In the genomic region with DNA sequence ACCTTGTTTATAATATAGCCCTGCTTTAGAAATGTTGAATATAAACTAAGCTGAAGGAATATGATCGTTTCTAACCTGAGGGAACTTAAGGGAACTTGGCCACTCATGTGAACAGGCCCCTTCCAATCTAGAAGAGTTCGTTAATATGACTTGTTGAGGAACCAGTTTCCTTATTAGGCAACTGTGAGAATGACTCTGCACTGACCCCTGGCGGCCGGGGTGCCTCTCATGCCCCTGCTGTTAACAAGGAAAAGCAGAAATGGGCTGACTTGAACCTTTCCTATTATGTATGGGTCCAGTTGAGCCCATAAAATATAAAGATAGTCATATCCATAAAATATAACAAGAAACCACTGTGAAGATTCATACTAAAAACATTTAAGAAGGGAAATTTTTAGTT, we compare ENCODE assay signal across 7 mouse cellular contexts. TPM values are rescaled to one million over a fixed set of nuclear protein-coding genes. Genes with fewer than 3 reads are reported as not detected.
A peak's percentile ranks its signal among the peaks of the same experiment; 100 is the strongest.
DNase-seq lines count a peak whose midpoint lies in the region; ATAC-seq and TF ChIP-seq lines count a peak whose summit lies in the region.

No protein-coding gene starts in this region.

- H3K4me1 ChIP-seq in ES-Bruce4 (ENCODE audit: control insufficient read depth, insufficient read depth, low read length) = no peaks in the 10 kb centered on the region
- no peaks in the 10 kb centered on the region for H3K4me1 ChIP-seq in lung, embryonic 16.5 days (replicated peaks; ENCODE audit: control insufficient read depth, insufficient read depth, low read length)

- no peak overlapping the region for H3K27ac ChIP-seq in ES-Bruce4 (ENCODE audit: insufficient read depth, low read length)
- no peak overlapping the region for H3K27ac ChIP-seq in lung, embryonic 16.5 days (ENCODE audit: low read length)

- no peak for TF ChIP-seq EP300 in ES-Bruce4 (IDR thresholded peaks at IDR 0.05; ENCODE audit: insufficient read depth, low read depth, low read length)

- peak; percentile 59 for TF ChIP-seq CTCF in C2C12 (IDR thresholded peaks at IDR 0.05; ENCODE audit: control insufficient read depth, insufficient read depth, insufficient read length)
- TF ChIP-seq CTCF in ES-Bruce4 (IDR thresholded peaks at IDR 0.05; ENCODE audit: low read depth, low read length) = peak; percentile 89

- peak; percentile 62; the same call in 1 of the 2 replicates for ATAC-seq in lung, embryonic 16.5 days (ENCODE audit: low read depth)

- no peak overlapping the region for H3K9ac ChIP-seq in ES-Bruce4 (ENCODE audit: low read depth, poor library complexity, severe bottlenecking)
- H3K9ac ChIP-seq in lung, embryonic 16.5 days (ENCODE audit: low read length) = no peak overlapping the region

- H3K4me3 ChIP-seq in C2C12 (ENCODE audit: insufficient read depth, poor library complexity, severe bottlenecking) (no peak overlapping the region), ES-Bruce4 (ENCODE audit: low read depth, low read length) (no peak overlapping the region)
- H3K4me3 ChIP-seq in lung, embryonic 16.5 days (ENCODE audit: low read length) = no peak overlapping the region

- no peaks in the 10 kb centered on the region for H3K79me2 ChIP-seq in C2C12 (ENCODE audit: control insufficient read depth, insufficient read depth)

- DNase-seq in c-Kit-negative CD71-positive TER-119-positive erythroid progenitor cells, embryonic 14.5 days (ENCODE audit: low read depth, low spot score) = peak; percentile 48
- DNase-seq in frontal cortex, postnatal 36 days (ENCODE audit: low spot score in 2 of 2) = peak; percentile 38 to 56
- peak; percentile 73 for DNase-seq in kidney, adult 9 months
- peak; percentile 38 for DNase-seq in skeletal muscle tissue, adult 2 months (ENCODE audit: low read depth, low spot score)

- no peak overlapping the region for H3K4me2 ChIP-seq in lung, embryonic 16.5 days (ENCODE audit: low read depth, low read length)

- no peaks in the 10 kb centered on the region for H3K79me3 ChIP-seq in C2C12 (ENCODE audit: low read depth)

- whole genome bisulfite sequencing in lung, embryonic 16.5 days = 0% methylated on average over 4 of the region's 4 CpGs

- H3K36me3 ChIP-seq in C2C12 (ENCODE audit: control insufficient read depth, insufficient read depth) (peaks cover 25% of the 10 kb centered on the region), ES-Bruce4 (ENCODE audit: control insufficient read depth, insufficient read depth, low read length, poor library complexity, severe bottlenecking) (peaks cover 7% of the 10 kb centered on the region)
- peaks cover 2% of the 10 kb centered on the region; the same call in 1 of the 2 replicates for H3K36me3 ChIP-seq in lung, embryonic 16.5 days (ENCODE audit: control insufficient read depth, insufficient read depth, low read length)

- no peak overlapping the region for H3ac ChIP-seq in C2C12 (ENCODE audit: control insufficient read depth, insufficient read length, low read depth)

- no peaks in the 10 kb centered on the region for H3K27me3 ChIP-seq in C2C12 (ENCODE audit: control insufficient read depth, insufficient read depth, insufficient read length)
- no peaks in the 10 kb centered on the region for H3K27me3 ChIP-seq in ES-Bruce4 (ENCODE audit: control insufficient read depth, insufficient read depth, low read length, poor library complexity, severe bottlenecking)
- no peaks in the 10 kb centered on the region for H3K27me3 ChIP-seq in lung, embryonic 16.5 days (ENCODE audit: control insufficient read depth, insufficient read depth, low read depth, low read length)

- TF ChIP-seq POLR2A in ES-Bruce4 (IDR thresholded peaks at IDR 0.05; ENCODE audit: insufficient read depth, low read length) = no peak

- no peaks in the 10 kb centered on the region for H3K9me3 ChIP-seq in ES-Bruce4 (replicated peaks; ENCODE audit: control insufficient read depth, insufficient read depth, low read length, poor library complexity, severe bottlenecking)
- no peaks in the 10 kb centered on the region for H3K9me3 ChIP-seq in lung, embryonic 16.5 days (ENCODE audit: control insufficient read depth, low read length)

TF ChIP-seq in C2C12, 6 proteins besides CTCF, POLR2A, EP300 and RAD21:
- TF ChIP-seq MYOD1 (IDR thresholded peaks at IDR 0.05; ENCODE audit: control insufficient read depth, insufficient read length, low read depth) = no peak
- TF ChIP-seq CEBPB (IDR thresholded peaks at IDR 0.05; ENCODE audit: low read depth) = no peak
- TF ChIP-seq USF1 (IDR thresholded peaks at IDR 0.05; ENCODE audit: low read depth) = no peak
- TF ChIP-seq MAX (IDR thresholded peaks at IDR 0.05) = no peak
- no peak for TF ChIP-seq MYOG (IDR thresholded peaks at IDR 0.05; ENCODE audit: control insufficient read depth, extremely low read depth, insufficient read length)
- no peak for TF ChIP-seq FOSL1 (IDR thresholded peaks at IDR 0.05; ENCODE audit: insufficient read depth, low read length, poor library complexity, severe bottlenecking)
TF ChIP-seq in C2C12: peak in this region for 0.

RNA-seq across cellular contexts. Expression of gene Map3k3, which starts 8.1 kb away (rescaled TPM):
- 23.1 TPM for polyA plus RNA-seq in C2C12 (2012; fragmentation: generic; extraction: Trizol)
- polyA plus RNA-seq in ES-Bruce4 (2011; ENCODE audit: insufficient read depth, insufficient read length, low read depth, missing spikeins) = 44.6 and 46.1 TPM in 2 replicates
- 13.9 and 15.8 TPM in 2 replicates for polyA plus RNA-seq in lung, embryonic 16.5 days (2015; fragmentation: Nextera tagmentation; extraction: Ambion mirVana)

RNA-seq across cellular contexts. Expression of gene Taco1, which starts 10.5 kb away (rescaled TPM):
- polyA plus RNA-seq in C2C12 (2012; fragmentation: generic; extraction: Trizol) = 15.8 TPM
- 9.8 and 11.6 TPM in 2 replicates for polyA plus RNA-seq in ES-Bruce4 (2011; ENCODE audit: insufficient read depth, insufficient read length, low read depth, missing spikeins)
- 8.6 and 10.4 TPM in 2 replicates for polyA plus RNA-seq in lung, embryonic 16.5 days (2015; fragmentation: Nextera tagmentation; extraction: Ambion mirVana)

RNA-seq across cellular contexts. Expression of gene Dcaf7, which starts 39.6 kb away (rescaled TPM):
- polyA plus RNA-seq in C2C12 (2012; fragmentation: generic; extraction: Trizol) (35.2 TPM), ES-Bruce4 (2011; ENCODE audit: insufficient read depth, insufficient read length, low read depth, missing spikeins) (48.9 TPM in 2 replicates)
- polyA plus RNA-seq in lung, embryonic 16.5 days (2015; fragmentation: Nextera tagmentation; extraction: Ambion mirVana) = 58.8 and 63.4 TPM in 2 replicates
